Mouse (Mus musculus): ENCODE measurements around the gene Ncoa4. TPM values are rescaled to one million over a fixed set of nuclear protein-coding genes. Genes with fewer than 3 reads are reported as not detected.

Gene Ncoa4
- polyA plus RNA-seq (2017; shearing (Covaris generic)), result 87.7 TPM

GRCm38 (mm10) chr14:32159690-32160246 is at the start of gene Ncoa4:
Gene Ncoa4 (plus strand): TSS chr14:32159865.

GRCm38 (mm10) chr14:32141723-32142122 is 17.9 kb upstream of the Ncoa4 start, which contains the start of gene Msmb:
Gene Msmb (plus strand): TSS chr14:32142023.

GRCm38 (mm10) chr14:32201791-32202451 is 42.3 kb downstream of the Ncoa4 start, which contains the start of the genes Timm23 and Parg:
Gene Timm23 (minus strand): TSS chr14:32201898.
Gene Parg (plus strand): TSS chr14:32201949.

Other genes starting within 250 kb of the Ncoa4 start
- not detected for gene Galnt15, start 130.9 kb upstream of the Ncoa4 start, polyA plus RNA-seq (2017; shearing (Covaris generic))
- 15.8 TPM for gene Oxnad1, start 74.5 kb upstream of the Ncoa4 start, polyA plus RNA-seq (2017; shearing (Covaris generic))
- 70.2 TPM for gene Dph3, start 74.1 kb upstream of the Ncoa4 start, polyA plus RNA-seq (2017; shearing (Covaris generic))
- gene Msmb, start 17.8 kb upstream of the Ncoa4 start, polyA plus RNA-seq (2017; shearing (Covaris generic)), result not detected
- gene Timm23, start 42.0 kb downstream of the Ncoa4 start, polyA plus RNA-seq (2017; shearing (Covaris generic)), result 88.9 TPM
- gene Parg, start 42.1 kb downstream of the Ncoa4 start, polyA plus RNA-seq (2017; shearing (Covaris generic)), result 76.8 TPM
- 0.18 TPM for gene Ogdhl, start 162.2 kb downstream of the Ncoa4 start, polyA plus RNA-seq (2017; shearing (Covaris generic))
- not detected for gene 1700024G13Rik, start 228.5 kb downstream of the Ncoa4 start, polyA plus RNA-seq (2017; shearing (Covaris generic))